Mouse (Mus musculus): Measurements from ENCODE around the gene Ccdc70. TPM values are rescaled to one million over a fixed set of nuclear protein-coding genes. Genes with fewer than 3 reads are reported as not detected.

Ccdc70 gene
- polyA plus RNA-seq, 1 experiment from 2014 or later, result not detected

- H3K4me3 ChIP-seq, result no peak overlapping the region
- WGBS, result 26% methylated on average over 6 of the region's 6 CpGs
- H3K4me2 ChIP-seq, result no peak overlapping the region
- ATAC-seq (ENCODE audit: borderline replicate concordance, extremely low read depth, low FRiP score, low TSS enrichment), result no peak
- no peaks in the 10 kb centered on the region for H3K27me3 ChIP-seq
- H3K4me1 ChIP-seq, result no peaks in the 10 kb centered on the region
- H3K27ac ChIP-seq, result no peak overlapping the region
- H3K9me3 ChIP-seq, result no peaks in the 10 kb centered on the region
- H3K9ac ChIP-seq, result no peak overlapping the region
- H3K36me3 ChIP-seq, result no peaks in the 10 kb centered on the region
Observed at GRCm38 (mm10) chr8:21992184-21992583, 22.6 kb downstream of the Ccdc70 start.

- no peaks in the 10 kb centered on the region for H3K4me1 ChIP-seq
- no peak for ATAC-seq (ENCODE audit: borderline replicate concordance, extremely low read depth, low FRiP score, low TSS enrichment)
Observed at GRCm38 (mm10) chr8:21995181-21995580, 25.6 kb downstream of the Ccdc70 start.

GRCm38 (mm10) chr8:22004750-22005522 lies 35.4 kb downstream of the Ccdc70 start:
- no peak overlapping the region for H3K27ac ChIP-seq
- no peaks in the 10 kb centered on the region for H3K4me1 ChIP-seq
- ATAC-seq (ENCODE audit: borderline replicate concordance, extremely low read depth, low FRiP score, low TSS enrichment), result no peak
- 79% methylated on average over 14 of the region's 14 CpGs for WGBS
- H3K4me3 ChIP-seq, result no peak overlapping the region
- no peaks in the 10 kb centered on the region for H3K27me3 ChIP-seq
- H3K4me2 ChIP-seq, result no peak overlapping the region
- H3K9ac ChIP-seq, result no peak overlapping the region
- no peaks in the 10 kb centered on the region for H3K36me3 ChIP-seq
- no peaks in the 10 kb centered on the region for H3K9me3 ChIP-seq

More at GRCm38 (mm10) chr8:21995181-21995580, 25.6 kb downstream of the Ccdc70 start:
- 42% methylated on average over 3 of the region's 3 CpGs for WGBS
- no peaks in the 10 kb centered on the region for H3K9me3 ChIP-seq
- no peak overlapping the region for H3K4me3 ChIP-seq
- no peaks in the 10 kb centered on the region for H3K27me3 ChIP-seq
- no peaks in the 10 kb centered on the region for H3K36me3 ChIP-seq
- H3K27ac ChIP-seq, result no peak overlapping the region
- no peak overlapping the region for H3K4me2 ChIP-seq
- H3K9ac ChIP-seq, result no peak overlapping the region

GRCm38 (mm10) chr8:22006423-22006822 lies 36.8 kb downstream of the Ccdc70 start:
- 67% methylated on average over 6 of the region's 6 CpGs for WGBS
- no peak for ATAC-seq (ENCODE audit: borderline replicate concordance, extremely low read depth, low FRiP score, low TSS enrichment)
- no peak overlapping the region for H3K9ac ChIP-seq
- H3K4me1 ChIP-seq, result no peaks in the 10 kb centered on the region
- no peak overlapping the region for H3K4me2 ChIP-seq
- H3K27me3 ChIP-seq, result no peaks in the 10 kb centered on the region
- H3K27ac ChIP-seq, result no peak overlapping the region
- H3K36me3 ChIP-seq, result no peaks in the 10 kb centered on the region
- H3K9me3 ChIP-seq, result no peaks in the 10 kb centered on the region
- no peak overlapping the region for H3K4me3 ChIP-seq

GRCm38 (mm10) chr8:22009403-22009802 lies 39.8 kb downstream of the Ccdc70 start:
- H3K27me3 ChIP-seq, result no peaks in the 10 kb centered on the region
- H3K9me3 ChIP-seq, result no peaks in the 10 kb centered on the region
- H3K4me1 ChIP-seq, result no peaks in the 10 kb centered on the region
- no peak overlapping the region for H3K4me2 ChIP-seq
- no peak overlapping the region for H3K27ac ChIP-seq
- H3K4me3 ChIP-seq, result no peak overlapping the region
- H3K36me3 ChIP-seq, result no peaks in the 10 kb centered on the region
- H3K9ac ChIP-seq, result no peak overlapping the region
- ATAC-seq (ENCODE audit: borderline replicate concordance, extremely low read depth, low FRiP score, low TSS enrichment), result no peak
- WGBS, result 54% methylated on average over 3 of the region's 3 CpGs

- H3K9me3 ChIP-seq, result no peaks in the 10 kb centered on the region
- ATAC-seq (ENCODE audit: borderline replicate concordance, extremely low read depth, low FRiP score, low TSS enrichment), result no peak
- H3K36me3 ChIP-seq, result no peaks in the 10 kb centered on the region
- 82% methylated on average over 24 of the region's 24 CpGs for WGBS
- H3K4me3 ChIP-seq, result no peak overlapping the region
- no peak overlapping the region for H3K4me2 ChIP-seq
- H3K27ac ChIP-seq, result no peak overlapping the region
- no peaks in the 10 kb centered on the region for H3K4me1 ChIP-seq
- no peak overlapping the region for H3K9ac ChIP-seq
- no peaks in the 10 kb centered on the region for H3K27me3 ChIP-seq
Observed at GRCm38 (mm10) chr8:22013034-22013707, 43.6 kb downstream of the Ccdc70 start.

- H3K4me3 ChIP-seq, result no peak overlapping the region
- no peak overlapping the region for H3K4me2 ChIP-seq
- H3K4me1 ChIP-seq, result no peaks in the 10 kb centered on the region
- 70% methylated on average over 7 of the region's 7 CpGs for WGBS
- no peak for ATAC-seq (ENCODE audit: borderline replicate concordance, extremely low read depth, low FRiP score, low TSS enrichment)
- H3K27me3 ChIP-seq, result no peaks in the 10 kb centered on the region
- H3K9me3 ChIP-seq, result no peaks in the 10 kb centered on the region
- no peak overlapping the region for H3K27ac ChIP-seq
- no peak overlapping the region for H3K9ac ChIP-seq
- no peaks in the 10 kb centered on the region for H3K36me3 ChIP-seq
Observed at GRCm38 (mm10) chr8:22017731-22018130, 48.2 kb downstream of the Ccdc70 start.

- no peak for ATAC-seq (ENCODE audit: borderline replicate concordance, extremely low read depth, low FRiP score, low TSS enrichment)
- Histone ChIP-seq H3K36me3 (no peaks in the 10 kb centered on the region), H3K27ac (no peak overlapping the region), H3K4me1 (no peaks in the 10 kb centered on the region), H3K27me3 (no peaks in the 10 kb centered on the region), H3K9me3 (no peaks in the 10 kb centered on the region), H3K9ac (no peak overlapping the region), H3K4me2 (no peak overlapping the region), H3K4me3 (no peak overlapping the region)
- 64% methylated on average over 5 of the region's 5 CpGs for WGBS
Observed at GRCm38 (mm10) chr8:22019498-22019897, 49.9 kb downstream of the Ccdc70 start.

- H3K36me3 ChIP-seq, result no peaks in the 10 kb centered on the region
- no peak overlapping the region for H3K27ac ChIP-seq
- no peaks in the 10 kb centered on the region for H3K9me3 ChIP-seq
- H3K4me1 ChIP-seq, result no peaks in the 10 kb centered on the region
- WGBS, result 45% methylated on average over 7 of the region's 7 CpGs
- no peak overlapping the region for H3K4me3 ChIP-seq
- H3K9ac ChIP-seq, result no peak overlapping the region
- no peak overlapping the region for H3K4me2 ChIP-seq
- no peaks in the 10 kb centered on the region for H3K27me3 ChIP-seq
- ATAC-seq (ENCODE audit: borderline replicate concordance, extremely low read depth, low FRiP score, low TSS enrichment), result no peak
Observed at GRCm38 (mm10) chr8:22022244-22022643, 52.7 kb downstream of the Ccdc70 start.

Other genes starting within 250 kb of the Ccdc70 start
- gene Defa24, start 235.3 kb upstream of the Ccdc70 start, polyA plus RNA-seq (2015; fragmentation: Nextera tagmentation; extraction: Ambion mirVana), result not detected in 2 replicates
- gene Defb50, start 146.2 kb upstream of the Ccdc70 start, polyA plus RNA-seq (2015; fragmentation: Nextera tagmentation; extraction: Ambion mirVana), result not detected in 2 replicates
- not detected in 2 replicates for gene Defb2, start 129.8 kb upstream of the Ccdc70 start, polyA plus RNA-seq (2015; fragmentation: Nextera tagmentation; extraction: Ambion mirVana)
- gene Defb10, start 110.9 kb upstream of the Ccdc70 start, polyA plus RNA-seq (2015; fragmentation: Nextera tagmentation; extraction: Ambion mirVana), result not detected in 2 replicates
- gene Defb9, start 84.4 kb upstream of the Ccdc70 start, polyA plus RNA-seq (2015; fragmentation: Nextera tagmentation; extraction: Ambion mirVana), result not detected in 2 replicates
- gene Defb11, start 63.4 kb upstream of the Ccdc70 start, polyA plus RNA-seq (2015; fragmentation: Nextera tagmentation; extraction: Ambion mirVana), result not detected in 2 replicates
- not detected in 2 replicates for gene Defb15, start 37.1 kb upstream of the Ccdc70 start, polyA plus RNA-seq (2015; fragmentation: Nextera tagmentation; extraction: Ambion mirVana)
- not detected in 2 replicates for gene Defb35, start 31.4 kb upstream of the Ccdc70 start, polyA plus RNA-seq (2015; fragmentation: Nextera tagmentation; extraction: Ambion mirVana)
- not detected in 2 replicates for gene Defb13, start 23.0 kb upstream of the Ccdc70 start, polyA plus RNA-seq (2015; fragmentation: Nextera tagmentation; extraction: Ambion mirVana)
- not detected in 2 replicates for gene Fam90a1a, start 11.1 kb upstream of the Ccdc70 start, polyA plus RNA-seq (2015; fragmentation: Nextera tagmentation; extraction: Ambion mirVana)
- 2.4 and 2.7 TPM in 2 replicates for gene Atp7b, start 90.5 kb downstream of the Ccdc70 start, polyA plus RNA-seq (2015; fragmentation: Nextera tagmentation; extraction: Ambion mirVana)
- 27.3 and 29.8 TPM in 2 replicates for gene Alg11, start 90.9 kb downstream of the Ccdc70 start, polyA plus RNA-seq (2015; fragmentation: Nextera tagmentation; extraction: Ambion mirVana)
- gene Nek5, start 155.3 kb downstream of the Ccdc70 start, polyA plus RNA-seq (2015; fragmentation: Nextera tagmentation; extraction: Ambion mirVana), result 1.0 TPM in 2 replicates
- 5.0 and 6.0 TPM in 2 replicates for gene Nek3, start 196.7 kb downstream of the Ccdc70 start, polyA plus RNA-seq (2015; fragmentation: Nextera tagmentation; extraction: Ambion mirVana)
- gene Ckap2, start 216.0 kb downstream of the Ccdc70 start, polyA plus RNA-seq (2015; fragmentation: Nextera tagmentation; extraction: Ambion mirVana), result 51.8 and 56.0 TPM in 2 replicates
- gene Vps36, start 223.0 kb downstream of the Ccdc70 start, polyA plus RNA-seq (2015; fragmentation: Nextera tagmentation; extraction: Ambion mirVana), result 43.9 and 47.6 TPM in 2 replicates